Mouse (Mus musculus): ENCODE data around the gene Cyct.

The Cyct gene

GRCm38 (mm10) chr2:76360226-76360625, at the start of gene Cyct:
Gene Cyct (minus strand): TSS chr2:76360450.
- no peak for DNase-seq

- DNase-seq: peak; percentile 46
These were observed 49.7 kb upstream of the Cyct start for GRCm38 (mm10) chr2:76409986-76410385.

- no peak for DNase-seq
These were observed 49.3 kb upstream of the Cyct start for GRCm38 (mm10) chr2:76409526-76409925.

DNA sequence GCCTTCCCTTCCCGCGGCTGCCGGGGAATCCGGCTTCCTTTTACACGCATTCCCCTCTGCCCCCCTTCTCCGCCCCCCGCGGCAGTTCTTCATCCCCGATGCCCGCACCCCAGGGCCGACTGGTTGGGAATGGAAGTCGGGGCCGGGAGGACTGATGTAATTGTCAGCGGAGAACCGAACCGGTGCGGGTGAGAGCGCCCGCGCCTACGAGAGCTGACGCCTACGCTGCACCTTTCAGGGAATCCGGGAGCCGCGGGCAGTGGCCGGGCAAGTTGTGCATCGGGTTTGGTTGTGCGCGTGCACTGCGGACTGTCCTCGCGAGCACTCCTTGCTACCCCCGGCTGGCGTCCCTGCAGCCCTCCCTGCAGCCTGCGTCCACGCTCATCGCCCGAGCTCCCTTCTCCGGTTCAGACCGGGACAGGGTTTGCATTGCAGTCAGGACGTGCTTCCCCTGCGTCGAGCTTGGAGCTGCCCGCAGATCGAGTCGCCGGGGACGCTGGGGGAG, 46.7 kb upstream of the Cyct start:
- DNase-seq: peak; percentile 76

GRCm38 (mm10) chr2:76406151-76406936, 46.1 kb upstream of the Cyct start, which contains the start of gene Osbpl6:
Gene Osbpl6 (plus strand): TSS chr2:76406508.
- peak; percentile 77 for DNase-seq

DNA sequence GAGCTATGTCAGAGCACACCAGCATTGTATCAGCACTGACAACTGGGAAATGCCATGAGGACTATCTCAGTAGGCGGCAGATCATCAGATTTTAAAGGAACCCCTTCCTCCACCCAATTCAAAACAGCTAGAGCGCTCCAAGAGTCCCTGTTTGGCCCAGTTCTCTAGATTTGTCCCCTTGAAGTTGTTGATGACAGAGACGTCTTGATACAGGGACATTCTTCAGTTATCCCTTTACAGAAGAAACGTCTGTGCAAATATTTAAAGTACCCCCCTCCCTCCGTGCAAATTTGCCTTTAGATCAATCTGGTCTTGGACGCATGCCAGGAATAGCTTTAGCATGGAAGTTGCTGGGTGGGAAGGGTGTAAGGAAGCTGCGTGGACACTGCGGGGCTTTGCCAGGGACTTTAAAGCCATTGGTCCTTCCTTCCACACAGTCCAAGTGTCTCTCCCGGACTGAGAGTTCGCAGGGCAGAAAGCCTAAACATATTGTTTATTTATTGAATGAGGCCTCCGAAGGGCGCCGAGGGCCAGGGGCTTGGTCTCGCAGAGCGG, 45.4 kb upstream of the Cyct start:
- peak; percentile 47 for DNase-seq

- DNase-seq: no peak
These were observed 39.9 kb upstream of the Cyct start for GRCm38 (mm10) chr2:76400178-76400577.

- DNase-seq: no peak
These were observed 26.3 kb upstream of the Cyct start for GRCm38 (mm10) chr2:76386531-76386930.

- DNase-seq: no peak
These were observed 18.4 kb upstream of the Cyct start for GRCm38 (mm10) chr2:76378646-76379045.

DNA sequence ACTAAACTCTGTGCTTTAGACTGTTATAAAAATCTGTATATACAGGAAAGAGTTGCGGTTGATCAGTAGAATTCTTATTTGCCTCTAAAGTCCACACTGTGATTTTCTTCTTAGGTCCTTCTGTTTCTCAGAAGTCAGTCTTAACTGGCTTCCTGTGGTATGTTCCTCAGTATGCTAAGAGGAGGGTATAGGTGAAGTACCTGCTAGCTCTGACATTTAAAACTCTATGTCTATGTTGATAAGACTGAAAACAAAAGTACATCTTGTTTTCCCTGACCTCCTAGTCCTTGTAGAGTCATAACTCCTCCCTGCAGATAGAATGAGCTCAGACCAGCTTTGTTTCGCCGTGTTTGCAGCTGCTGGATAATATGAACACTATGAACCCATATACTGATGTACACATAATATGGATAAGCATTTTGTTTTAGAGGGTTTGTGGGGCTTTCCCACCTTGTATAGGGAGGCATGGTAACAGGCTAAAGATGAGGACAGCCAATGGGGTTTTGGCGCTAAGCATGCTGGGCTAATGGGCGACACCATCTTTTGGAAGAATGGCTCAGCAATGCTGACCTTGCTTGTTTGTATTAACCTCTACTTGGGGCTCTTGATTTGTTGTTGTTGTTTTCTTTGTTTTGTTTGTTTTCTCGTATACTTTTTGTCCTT, 14.4 kb upstream of the Cyct start:
- no peak for DNase-seq

DNA sequence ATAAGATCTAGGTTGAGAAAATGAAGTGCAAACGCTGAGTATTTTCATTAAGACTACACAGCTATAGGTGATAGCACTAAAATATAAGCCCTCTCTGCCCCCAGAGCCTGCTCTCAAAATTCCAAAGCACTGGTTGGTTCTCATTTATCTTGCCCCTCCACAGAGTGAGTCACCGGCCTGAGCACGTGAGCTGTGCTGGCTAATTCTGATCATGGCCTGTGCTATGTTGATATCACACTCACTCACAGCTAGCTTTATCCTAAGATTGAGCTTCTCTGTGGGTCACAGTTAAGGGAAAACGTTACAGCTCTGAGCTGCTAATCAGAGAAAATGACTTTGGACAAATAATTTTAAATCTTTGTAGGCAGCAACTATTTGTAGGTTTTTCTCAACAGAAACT, 12.0 kb upstream of the Cyct start:
- DNase-seq: no peak

- DNase-seq: no peak
These were observed 10.3 kb upstream of the Cyct start for GRCm38 (mm10) chr2:76370656-76370922.

GRCm38 (mm10) chr2:76369821-76370655, 9.8 kb upstream of the Cyct start, which contains the start of gene Rbm45:
Gene Rbm45 (plus strand): TSS chr2:76369984.
- DNase-seq: peak; percentile 87

DNA sequence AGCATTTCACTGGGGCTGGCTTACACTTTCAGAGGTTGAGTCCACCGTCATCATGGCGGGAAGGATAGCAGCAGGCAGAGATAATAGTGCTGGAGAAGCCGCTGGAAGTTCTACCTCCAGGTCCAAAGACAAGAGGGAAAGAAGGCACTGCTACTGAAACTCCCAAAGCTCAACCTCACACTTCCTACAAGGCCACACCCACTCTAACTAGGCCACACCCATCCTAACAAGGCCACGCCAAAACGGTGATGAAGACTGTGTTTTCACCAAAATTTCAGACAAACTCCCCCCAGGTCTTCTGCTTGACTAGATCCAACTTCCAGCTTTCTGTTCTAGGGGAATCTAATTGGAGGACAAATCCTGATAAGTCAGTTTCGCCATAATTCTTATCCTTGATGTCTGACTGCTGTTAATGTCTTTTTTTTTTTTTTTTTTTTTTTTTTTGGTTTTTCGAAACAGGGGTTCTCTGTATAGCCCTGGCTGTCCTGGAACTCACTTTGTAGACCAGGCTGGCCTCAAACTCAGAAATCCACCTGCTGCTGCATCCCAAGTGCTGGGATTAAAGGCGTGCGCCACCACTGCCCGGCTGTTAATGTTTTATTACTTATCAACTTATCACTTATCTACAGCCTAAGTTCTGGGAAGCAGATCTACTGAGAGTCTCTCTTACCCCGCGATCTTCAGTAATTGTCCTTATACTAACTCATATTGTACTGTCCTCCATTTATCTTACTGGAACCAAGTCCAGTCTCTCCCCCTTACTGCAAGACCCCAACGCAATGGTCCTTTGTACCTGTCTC, 8.8 kb upstream of the Cyct start:
- no peak for DNase-seq

DNA sequence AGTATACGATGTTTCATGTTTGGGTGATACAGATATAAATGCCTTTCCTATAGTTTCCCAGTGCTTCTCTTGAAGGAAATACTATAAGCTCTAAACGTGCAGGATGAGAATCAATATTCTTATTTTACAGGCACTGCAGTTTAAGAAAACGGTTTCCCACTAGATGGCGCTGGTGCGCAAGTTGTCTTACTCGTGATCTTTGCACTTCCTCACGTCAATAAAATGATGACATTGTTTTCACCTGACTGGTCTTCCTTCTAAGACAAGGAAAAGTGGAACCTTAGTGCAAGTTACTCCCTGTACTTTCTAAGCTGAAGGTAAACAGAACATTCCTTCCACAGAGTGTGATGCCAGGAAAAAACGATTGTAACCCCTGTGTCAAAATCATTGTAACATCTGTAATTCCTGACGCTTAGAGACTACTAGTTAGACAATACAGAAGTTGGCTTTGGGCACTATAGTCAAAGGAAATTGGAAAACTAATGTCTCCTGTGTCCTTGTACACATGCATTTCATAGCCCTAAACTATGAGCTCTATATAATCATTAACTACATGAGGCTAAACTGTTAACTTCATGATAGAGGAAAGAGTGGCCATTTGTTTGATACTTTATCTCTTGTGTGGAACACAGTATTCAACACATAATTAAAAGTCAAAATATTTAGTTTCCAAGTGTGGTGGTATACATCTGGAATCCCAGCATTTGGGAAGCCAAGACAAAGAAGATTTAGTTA, 7.1 kb upstream of the Cyct start:
- DNase-seq: peak; percentile 68

DNA sequence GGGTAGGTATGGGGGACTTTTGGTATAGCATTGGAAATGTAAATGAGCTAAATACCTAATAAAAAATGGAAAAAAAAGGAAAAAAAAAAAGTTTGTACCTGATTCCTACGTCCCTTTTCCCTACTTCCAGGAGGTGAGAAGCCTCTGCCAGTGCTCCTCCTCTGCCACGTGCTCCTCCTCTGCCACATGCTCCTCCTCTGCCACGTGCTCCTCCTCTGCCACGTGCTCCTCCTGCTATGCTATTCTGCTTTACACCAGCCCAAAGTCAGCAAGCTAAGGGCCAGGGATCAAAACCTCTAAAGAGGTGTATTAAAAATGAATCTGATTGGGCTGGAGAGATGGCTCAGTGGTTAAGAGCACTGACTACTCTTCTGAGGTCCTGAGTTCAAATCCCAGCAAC, 5.6 kb upstream of the Cyct start:
- DNase-seq: no peak

DNA sequence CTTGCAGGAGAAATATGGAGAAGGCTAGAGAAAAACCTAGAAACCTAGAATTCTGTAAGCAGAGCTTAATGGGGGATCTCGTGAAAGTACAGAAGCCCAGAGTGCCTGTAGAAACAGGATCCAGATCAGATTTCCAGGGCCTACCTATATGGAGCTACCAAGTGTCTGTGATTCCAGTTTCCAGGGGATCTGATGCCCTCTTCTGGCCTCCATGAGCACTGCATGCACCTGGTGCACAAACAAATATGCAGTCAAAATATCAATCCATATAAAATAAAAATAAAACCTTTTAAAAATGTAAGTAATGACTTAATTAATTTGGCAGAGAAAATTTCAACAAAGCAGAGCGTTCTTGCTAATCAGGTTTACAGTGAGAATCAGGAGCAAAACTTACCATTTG, 1.9 kb upstream of the Cyct start:
- no peak for DNase-seq

- DNase-seq: no peak
These were observed 12.4 kb downstream of the Cyct start for GRCm38 (mm10) chr2:76347839-76348238.

DNA sequence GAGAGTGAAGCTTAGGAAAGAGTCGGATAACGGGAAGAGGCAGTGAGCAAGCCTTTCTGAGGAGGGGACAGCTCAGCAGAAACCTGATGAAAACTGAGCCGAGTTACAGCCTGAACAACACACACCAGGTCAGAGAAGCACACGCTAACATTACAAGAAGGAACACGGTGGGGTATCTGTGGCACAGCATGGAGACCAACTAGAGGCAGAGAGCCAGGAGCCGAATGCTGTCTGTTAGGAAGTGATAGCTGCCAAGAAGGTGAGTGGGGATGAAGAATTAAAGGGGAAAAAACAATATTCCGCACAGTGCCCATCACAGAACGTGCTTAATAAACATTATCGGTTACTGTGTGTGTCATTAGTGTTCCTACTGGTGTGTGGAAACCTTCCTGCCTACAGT, 18.1 kb downstream of the Cyct start:
- no peak for DNase-seq

DNA sequence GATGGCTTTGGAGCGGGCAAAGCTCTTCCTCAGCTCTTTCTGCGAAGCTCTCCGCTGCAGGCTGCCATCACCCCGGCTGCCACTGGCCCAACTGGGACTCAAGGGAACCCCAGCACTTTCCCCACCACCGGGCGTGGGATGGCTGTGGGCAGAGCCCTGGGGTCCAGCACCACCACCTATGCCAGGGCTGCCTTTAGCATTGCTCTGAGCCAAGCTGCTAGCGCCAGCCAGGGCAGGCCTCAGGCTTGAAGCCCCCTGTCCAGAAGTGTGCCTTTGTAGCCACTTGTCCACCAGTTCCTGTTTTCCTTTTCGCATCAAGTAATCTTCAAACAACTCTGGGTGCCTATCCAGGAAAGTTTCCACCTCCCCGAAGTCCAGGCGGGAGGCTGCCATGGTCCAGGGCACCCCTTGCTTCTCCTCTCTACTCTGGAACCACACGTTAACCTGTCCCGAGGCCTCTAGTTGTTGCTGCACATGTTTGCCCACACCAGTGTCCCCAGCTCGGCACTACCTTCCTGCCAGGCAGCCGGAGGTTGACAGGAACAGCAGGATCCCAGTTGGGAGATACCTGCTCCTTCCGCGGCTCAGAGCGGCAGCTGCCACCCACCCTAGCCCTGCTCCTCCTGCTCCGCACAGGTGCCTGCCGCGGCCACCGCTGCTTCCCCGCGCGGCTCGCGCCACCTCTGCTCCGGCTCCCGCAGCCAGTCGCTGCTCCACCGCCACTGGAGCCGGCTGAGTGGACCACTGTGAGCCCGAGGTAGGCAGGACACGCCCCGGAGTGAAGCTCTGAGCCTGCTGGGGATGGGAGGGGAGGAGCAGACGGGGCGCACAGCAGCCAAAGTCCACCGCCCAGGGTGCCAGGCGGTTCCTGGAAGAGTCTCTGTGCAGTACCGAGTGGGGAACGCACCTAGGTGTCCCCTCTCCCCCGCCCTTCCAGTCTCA, 21.8 kb downstream of the Cyct start, which contains the start of gene Pde11a:
Pde11a (minus strand) TSS at position 560 of the 942 bp plus-strand sequence.
- DNase-seq: no peak

Data from cerebellum, adult 11 months (tissue).